Mouse (Mus musculus) midbrain, embryonic 14.5 days (tissue): ENCODE results near the gene Ifi27l2b. TPM values are rescaled to one million over a fixed set of nuclear protein-coding genes. Genes with fewer than 3 reads are reported as not detected.

Source experiments
- ATAC-seq: fragments of 200-750 bp; cut with Nextera tagmentation; 2 replicates; pipeline ENCODE4 v1.8.0; 2017; ENCODE audit warnings: moderate number of reproducible peaks, moderate library complexity; ENCODE audit not compliant: low FRiP score, low TSS enrichment
- DNase-seq: peaks from one replicate; pipeline ENCODE4 v3.0.0-alpha.2; 2015
- H3K27ac ChIP-seq: fragments of 300-500 bp; sonication (generic); replicated peaks from 2 replicates; pipeline ENCODE4 v1.5.1; 2014; ENCODE audit warnings: mild to moderate bottlenecking, low read depth, low read length, moderate library complexity
- H3K27me3 ChIP-seq: fragments of 300-500 bp; sonication (generic); 2 replicates; pipeline ENCODE4 v1.6.1; 2014; ENCODE audit warnings: low read length, control low read depth, mixed read lengths; ENCODE audit not compliant: control insufficient read depth, insufficient read depth
- H3K36me3 ChIP-seq: fragments of 300-500 bp; sonication (generic); 2 replicates; pipeline ENCODE4 v1.6.1; 2014; ENCODE audit warnings: low read length, control low read depth; ENCODE audit not compliant: control insufficient read depth, insufficient read depth
- H3K4me1 ChIP-seq: fragments of 300-500 bp; sonication (generic); 2 replicates; pipeline ENCODE4 v1.6.1; 2014; ENCODE audit warnings: mild to moderate bottlenecking, antibody characterized with exemption, low read length, control low read depth; ENCODE audit not compliant: control insufficient read depth, insufficient read depth
- H3K4me2 ChIP-seq: fragments of 300-500 bp; sonication (generic); 2 replicates; pipeline ENCODE4 v1.6.1; 2014; ENCODE audit warnings: mild to moderate bottlenecking, low read length, moderate library complexity
- H3K4me3 ChIP-seq: fragments of 300-500 bp; sonication (generic); replicated peaks from 2 replicates; pipeline ENCODE4 v1.5.1; 2014; ENCODE audit warnings: low read depth, low read length
- H3K9ac ChIP-seq: fragments of 300-500 bp; sonication (generic); replicated peaks from 2 replicates; pipeline ENCODE4 v1.6.1; 2014; ENCODE audit warnings: mild to moderate bottlenecking, low read length, moderate library complexity
- H3K9me3 ChIP-seq: fragments of 300-500 bp; sonication (generic); 2 replicates; pipeline ENCODE4 v1.6.1; 2016; ENCODE audit warnings: low read length, control low read depth, mixed read lengths; ENCODE audit not compliant: control insufficient read depth
- WGBS: fragments of 180-500 bp; shearing (Covaris S2); extraction: QIAGEN DNeasy Blood & Tissue Kit; methylation state at CpG from one replicate; pipeline ENCODE4 v1.1.7; 2014; 5-methylcytosine and 5-hydroxymethylcytosine counted together
- polyA plus RNA-seq: library from polyadenylated mRNA; unstranded; fragments of >200 nt; fragmentation: Nextera tagmentation; extraction: Ambion mirVana; gene quantifications from 2 replicates; pipeline ENCODE4 v1.2.1, GENCODE M21; 2014

Gene Ifi27l2b
- polyA plus RNA-seq, 1 experiment from 2014 or later, result not detected

DNA sequence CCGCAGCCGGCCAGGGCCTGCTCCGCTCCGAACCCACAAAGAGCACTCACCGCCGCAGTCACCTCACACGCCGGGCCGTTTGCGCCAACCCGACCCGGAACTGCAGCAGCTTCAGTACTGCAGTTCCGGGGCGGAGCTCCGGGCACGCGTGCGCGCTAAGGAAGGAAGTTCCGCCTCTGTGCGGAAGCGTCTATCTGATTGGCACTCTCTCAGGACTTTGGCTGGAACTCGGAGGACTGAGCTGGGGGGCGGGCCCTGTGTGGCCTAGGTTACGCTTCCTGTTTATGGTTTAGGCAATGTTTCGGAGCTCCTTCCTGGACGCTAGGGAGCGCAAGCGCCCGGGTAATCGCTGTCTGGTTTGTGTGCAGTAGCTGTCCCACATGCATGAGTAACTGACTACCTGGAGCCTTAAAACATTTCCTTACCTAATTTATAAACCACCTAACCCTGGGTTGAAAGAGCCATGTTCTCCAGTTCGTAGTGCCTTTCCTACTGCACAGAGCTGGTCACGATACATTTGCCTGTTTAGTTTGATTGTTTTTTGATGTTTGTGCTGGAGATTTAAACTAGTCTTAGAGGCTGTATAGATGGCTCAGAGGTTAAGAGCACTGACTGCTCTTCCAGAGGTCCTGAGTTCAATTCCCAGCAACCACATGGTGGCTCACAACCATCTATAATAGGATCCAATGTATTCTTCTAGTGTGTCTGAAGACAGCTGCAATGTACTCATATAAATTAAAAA, 31.1 kb downstream of the Ifi27l2b start, which contains the start of gene Ddx24:
Gene Ddx24, minus strand, starts transcription at position 102 of the 742 bp plus-strand sequence.
- no peaks in the 10 kb centered on the region for H3K9me3 ChIP-seq
- WGBS, result 2% methylated on average over 33 of the region's 33 CpGs
- peak within 1 kb of the TSS; percentile 89 for H3K9ac ChIP-seq
- ATAC-seq, result peak; percentile 99
- DNase-seq, result peak; percentile 98
- H3K4me3 ChIP-seq, result peak within 1 kb of the TSS; percentile 90
- peaks cover 34% of the 10 kb centered on the region for H3K4me1 ChIP-seq
- peak within 1 kb of the TSS; percentile 93 for H3K4me2 ChIP-seq
- peaks cover 19% of the 10 kb centered on the region for H3K36me3 ChIP-seq
- H3K27me3 ChIP-seq, result no peaks in the 10 kb centered on the region
- H3K27ac ChIP-seq, result peak within 1 kb of the TSS; percentile 63

DNA sequence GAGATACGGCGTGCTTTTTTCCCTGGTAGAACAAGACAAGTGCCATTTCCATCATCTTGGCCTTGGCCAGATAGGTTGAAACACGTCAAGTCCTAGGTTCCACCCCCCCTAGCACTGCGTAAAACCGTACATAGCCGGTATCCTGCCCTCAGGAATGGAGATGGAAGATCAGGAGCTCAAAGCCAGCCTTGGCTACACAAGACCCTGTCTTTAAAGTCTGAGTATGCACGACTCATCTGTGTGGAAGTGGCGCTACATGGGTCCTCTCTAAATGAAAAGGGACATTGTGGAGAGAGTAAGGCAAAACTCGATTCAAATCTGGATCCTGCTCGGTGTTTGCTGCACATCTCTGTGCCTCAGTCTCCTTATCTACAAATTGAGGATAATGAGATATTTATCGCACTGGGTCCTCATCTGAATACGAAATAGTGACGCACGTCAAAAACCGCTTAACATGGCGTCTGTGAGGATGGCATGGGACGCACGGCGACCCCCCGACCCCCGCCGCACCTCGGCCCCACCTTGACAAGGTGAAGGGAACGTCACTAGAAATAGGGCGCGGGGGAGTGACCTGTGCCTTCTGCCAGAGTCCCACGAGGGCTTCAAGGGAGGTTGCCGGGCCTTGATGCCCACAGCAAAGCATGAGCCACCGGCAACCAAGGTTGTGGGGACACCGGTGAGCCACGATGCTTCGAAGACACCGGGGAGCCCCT, 31.9 kb downstream of the Ifi27l2b start:
- ATAC-seq (no peak; the same call in 1 of the 2 replicates), DNase-seq (no peak)
- H3K36me3 ChIP-seq, result peaks cover 21% of the 10 kb centered on the region
- peaks cover 34% of the 10 kb centered on the region for H3K4me1 ChIP-seq
- H3K9me3 ChIP-seq, result no peaks in the 10 kb centered on the region
- peak overlapping the region; percentile 93 for H3K4me2 ChIP-seq
- H3K27me3 ChIP-seq, result no peaks in the 10 kb centered on the region
- peak overlapping the region; percentile 90 for H3K4me3 ChIP-seq
- 11% methylated on average over 33 of the region's 33 CpGs for WGBS
- H3K27ac ChIP-seq, result peak overlapping the region; percentile 63
- H3K9ac ChIP-seq, result peak overlapping the region; percentile 89

DNA sequence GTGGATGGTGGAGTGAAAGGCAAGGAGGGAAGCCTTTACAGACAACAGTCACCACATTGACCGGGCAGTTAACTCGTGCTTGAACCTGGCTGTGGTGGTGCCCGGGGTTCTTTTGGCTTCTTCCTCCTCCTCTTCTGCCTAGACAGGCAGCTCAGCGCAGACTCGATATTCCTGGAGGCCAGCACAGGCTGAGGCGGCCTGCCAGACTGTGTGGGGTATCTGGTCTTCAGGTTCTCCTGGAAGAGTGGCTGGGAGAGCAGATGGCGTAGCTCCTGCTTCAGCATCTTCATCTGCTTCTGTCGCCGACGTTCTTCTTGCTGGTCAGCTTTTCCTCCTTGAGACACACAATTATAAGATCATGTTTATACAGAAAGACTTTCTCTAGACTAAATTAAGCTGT, 48.9 kb downstream of the Ifi27l2b start:
- Histone ChIP-seq H3K4me3 (no peak overlapping the region), H3K27ac (no peak overlapping the region), H3K9me3 (no peaks in the 10 kb centered on the region), H3K27me3 (no peaks in the 10 kb centered on the region), H3K36me3 (peaks cover 94% of the 10 kb centered on the region), H3K4me1 (no peaks in the 10 kb centered on the region), H3K4me2 (no peak overlapping the region), H3K9ac (no peak overlapping the region)
- WGBS, result 98% methylated on average over 10 of the region's 10 CpGs
- ATAC-seq (no peak), DNase-seq (no peak)

DNA sequence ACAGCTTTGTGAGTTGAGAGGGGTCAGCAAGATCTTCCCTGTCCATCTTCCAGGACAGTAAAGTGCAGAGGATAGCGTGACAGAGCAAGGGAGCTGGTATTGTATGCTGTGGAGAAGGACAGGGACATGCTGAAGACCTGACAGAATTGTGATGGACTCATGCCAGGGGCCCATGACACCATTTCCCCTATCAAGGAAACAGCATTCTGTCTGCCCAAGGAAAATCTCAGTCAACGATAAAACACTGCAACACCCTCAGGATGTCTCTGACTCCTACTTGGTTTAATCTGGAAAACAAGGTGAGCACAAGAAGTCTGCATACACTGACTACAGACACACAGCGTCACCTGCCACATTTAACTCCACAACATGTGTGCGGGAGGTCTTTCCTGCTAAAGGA, 49.3 kb downstream of the Ifi27l2b start, which contains the start of gene 9330161L09Rik:
Gene 9330161L09Rik, minus strand, starts transcription at position 101 of the 400 bp plus-strand sequence.
- H3K4me1 ChIP-seq, result no peaks in the 10 kb centered on the region
- WGBS, result 95% methylated on average over 4 of the region's 4 CpGs
- ATAC-seq, result no peak
- peaks cover 94% of the 10 kb centered on the region for H3K36me3 ChIP-seq
- no peak within 1 kb of the TSS for H3K4me3 ChIP-seq
- no peak within 1 kb of the TSS for H3K27ac ChIP-seq
- no peak within 1 kb of the TSS for H3K4me2 ChIP-seq
- no peaks in the 10 kb centered on the region for H3K9me3 ChIP-seq
- no peaks in the 10 kb centered on the region for H3K27me3 ChIP-seq
- H3K9ac ChIP-seq, result no peak within 1 kb of the TSS
- no peak for DNase-seq

- no peaks in the 10 kb centered on the region for H3K27me3 ChIP-seq
- H3K4me2 ChIP-seq, result no peak overlapping the region
- ATAC-seq, result no peak
- DNase-seq, result no peak
- H3K4me3 ChIP-seq, result no peak overlapping the region
- H3K9ac ChIP-seq, result no peak overlapping the region
- H3K36me3 ChIP-seq, result peaks cover 69% of the 10 kb centered on the region
- no peaks in the 10 kb centered on the region for H3K4me1 ChIP-seq
- H3K27ac ChIP-seq, result no peak overlapping the region
- no peaks in the 10 kb centered on the region for H3K9me3 ChIP-seq
- WGBS, result 88% methylated on average over 18 of the region's 18 CpGs
Measured at GRCm38 (mm10) chr12:103404131-103404530, 52.9 kb downstream of the Ifi27l2b start.

Other genes starting within 250 kb of the Ifi27l2b start
- gene Prima1, start 215.1 kb downstream of the Ifi27l2b start, polyA plus RNA-seq, result 1.1 and 1.2 TPM in 2 replicates
- gene Fam181a, start 146.2 kb downstream of the Ifi27l2b start, polyA plus RNA-seq, result 8.9 and 15.9 TPM in 2 replicates
- gene Asb2, start 101.2 kb downstream of the Ifi27l2b start, polyA plus RNA-seq, result 0.39 and 0.46 TPM in 2 replicates
- 22.9 and 26.3 TPM in 2 replicates for gene Otub2, start 68.5 kb downstream of the Ifi27l2b start, polyA plus RNA-seq
- gene 9330161L09Rik, start 49.4 kb downstream of the Ifi27l2b start, polyA plus RNA-seq, result 1.6 and 2.2 TPM in 2 replicates
- 112 and 140 TPM in 2 replicates for gene Ddx24, start 31.4 kb downstream of the Ifi27l2b start, polyA plus RNA-seq
- gene Ifi27, start 23.0 kb downstream of the Ifi27l2b start, polyA plus RNA-seq, result 5.8 and 9.4 TPM in 2 replicates
- 12.8 TPM in 1 of 2 replicates, not detected in the other for gene Ifi27l2a, start 13.5 kb downstream of the Ifi27l2b start, polyA plus RNA-seq
- 3.3 and 3.9 TPM in 2 replicates for gene Ppp4r4, start 75.1 kb upstream of the Ifi27l2b start, polyA plus RNA-seq
- 0.09 TPM in 1 of 2 replicates, not detected in the other for gene Serpina10, start 174.2 kb upstream of the Ifi27l2b start, polyA plus RNA-seq
- not detected in 2 replicates for gene Serpina6, start 200.0 kb upstream of the Ifi27l2b start, polyA plus RNA-seq
- not detected in 2 replicates for gene Serpina16, start 218.9 kb upstream of the Ifi27l2b start, polyA plus RNA-seq
- not detected in 2 replicates for gene Serpina1f, start 238.3 kb upstream of the Ifi27l2b start, polyA plus RNA-seq